In the genomic region with DNA sequence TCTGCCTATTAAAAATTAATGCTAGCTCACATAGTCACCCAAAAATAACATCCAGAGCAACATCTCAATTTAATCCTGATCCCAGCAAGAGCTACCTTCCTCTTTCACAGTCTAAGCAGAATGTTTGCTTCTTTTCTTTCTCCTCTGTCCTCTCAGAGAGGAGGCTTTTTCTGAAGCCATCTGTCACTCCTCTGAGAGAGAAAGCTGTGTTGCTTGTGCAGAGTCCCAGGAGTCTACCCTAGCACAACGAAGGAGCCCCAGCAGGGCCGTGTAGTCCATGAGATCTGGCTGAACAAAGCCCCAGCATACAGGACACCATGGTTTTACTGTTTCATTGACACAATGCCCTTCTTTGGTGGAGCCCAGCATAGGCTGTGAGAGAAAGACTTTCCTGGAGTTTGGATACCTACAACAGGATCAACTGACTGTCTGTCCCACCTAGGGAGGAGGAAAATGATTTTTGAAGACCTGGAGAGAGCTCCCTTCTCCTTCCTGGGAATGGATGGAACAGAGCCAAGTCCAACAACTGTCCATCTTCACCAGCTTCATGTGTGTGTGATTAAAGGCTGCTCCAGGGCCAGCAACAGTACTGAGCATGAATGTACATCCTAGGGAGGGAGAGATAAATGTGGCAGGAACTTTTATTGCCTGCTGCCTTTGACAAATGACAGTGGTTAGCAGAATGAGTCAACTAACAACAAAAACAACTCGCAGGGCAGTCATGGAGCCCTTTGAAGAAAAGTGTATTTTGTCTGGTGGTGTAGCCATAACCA, we compare ENCODE assay signal across 14 mouse cellular contexts.
DNase-seq lines count a peak whose midpoint lies in the region; ATAC-seq lines count a peak whose summit lies in the region.
"Had no signal": no experiment of that assay in that cellular context is flagged by ENCODE, and none has a peak within 500 bp of the region (broad histone marks: within the 10 kb centered on the region; RNA-seq: fewer than 3 reads in every experiment).

No protein-coding gene starts in this region.

- H3K27me3 ChIP-seq in hindbrain, embryonic 12.5 days = no peaks in the 10 kb centered on the region
- no peaks in the 10 kb centered on the region for H3K27me3 ChIP-seq in hindbrain, embryonic 16.5 days (replicated peaks; ENCODE audit: control insufficient read depth, insufficient read depth, low read length)
- H3K27me3 ChIP-seq in neural tube, embryonic 11.5 days (ENCODE audit: control insufficient read depth, insufficient read depth, low read length) = no peaks in the 10 kb centered on the region
- H3K27me3 ChIP-seq: embryonic facial prominence, embryonic 13.5 days; liver, embryonic 13.5 days had no signal

- 33% methylated on average over 3 of the region's 3 CpGs for WGBS in hindbrain, embryonic 12.5 days
- 31% methylated on average over 3 of the region's 3 CpGs for WGBS in hindbrain, embryonic 16.5 days
- WGBS in neural tube, embryonic 11.5 days = 20% methylated on average over 3 of the region's 3 CpGs

- H3K9me3 ChIP-seq in hindbrain, embryonic 12.5 days (replicated peaks) = no peaks in the 10 kb centered on the region
- H3K9me3 ChIP-seq in hindbrain, embryonic 16.5 days (ENCODE audit: control insufficient read depth, low read length) = no peaks in the 10 kb centered on the region
- no peaks in the 10 kb centered on the region for H3K9me3 ChIP-seq in neural tube, embryonic 11.5 days (ENCODE audit: control insufficient read depth, low read length)
- H3K9me3 ChIP-seq: embryonic facial prominence, embryonic 13.5 days; liver, embryonic 13.5 days had no signal

- DNase-seq in adrenal gland, adult 2 months = peak; percentile 7
- no peak for DNase-seq in adrenal gland, adult 18-20 months (ENCODE audit: low spot score in 2 of 2)
- DNase-seq in neural tube, embryonic 11.5 days (ENCODE audit: low spot score) = no peak
- no peak for DNase-seq in neural tube, embryonic 10.5 days (ENCODE audit: extremely low spot score, low spot score)
- no peak for DNase-seq in gastrocnemius, postnatal 10 days
- DNase-seq in retina, embryonic 14.5 days (ENCODE audit: low spot score) = no peak
- DNase-seq: heart, adult 2 months; kidney, postnatal 25 days; liver, embryonic 13.5 days; lung, postnatal 4 days; thymus, adult 2 months had no signal

- H3K27ac ChIP-seq in hindbrain, embryonic 12.5 days = peak overlapping the region; percentile 5; the same call in 1 of the 2 replicates
- H3K27ac ChIP-seq in hindbrain, embryonic 16.5 days (ENCODE audit: low read depth, low read length) = no peak overlapping the region
- H3K27ac ChIP-seq in neural tube, embryonic 11.5 days (ENCODE audit: low read depth, low read length) = peak overlapping the region; percentile 50; the same call in 1 of the 2 replicates
- H3K27ac ChIP-seq: embryonic facial prominence, embryonic 13.5 days; heart, adult 2 months; liver, embryonic 13.5 days had no signal

- no peaks in the 10 kb centered on the region for H3K36me3 ChIP-seq in hindbrain, embryonic 12.5 days
- H3K36me3 ChIP-seq in hindbrain, embryonic 16.5 days (ENCODE audit: control insufficient read depth, insufficient read depth, low read length) = no peaks in the 10 kb centered on the region
- H3K36me3 ChIP-seq in neural tube, embryonic 11.5 days (ENCODE audit: control insufficient read depth, insufficient read depth, low read length) = no peaks in the 10 kb centered on the region
- H3K36me3 ChIP-seq: embryonic facial prominence, embryonic 13.5 days; liver, embryonic 13.5 days had no signal

- 0 out of 2 replicates have a peak, but pooled peaks have one; percentile 46 for ATAC-seq in hindbrain, embryonic 12.5 days (ENCODE audit: low FRiP score)
- no peak for ATAC-seq in hindbrain, embryonic 16.5 days
- ATAC-seq in neural tube, embryonic 11.5 days (ENCODE audit: insufficient read depth, low FRiP score, low TSS enrichment) = no peak

- no peak overlapping the region for H3K4me2 ChIP-seq in hindbrain, embryonic 12.5 days (replicated peaks)
- no peak overlapping the region for H3K4me2 ChIP-seq in hindbrain, embryonic 16.5 days (ENCODE audit: low read length)
- no peak overlapping the region for H3K4me2 ChIP-seq in neural tube, embryonic 11.5 days (ENCODE audit: low read depth)
- H3K4me2 ChIP-seq: embryonic facial prominence, embryonic 13.5 days; liver, embryonic 13.5 days had no signal

- no peak overlapping the region for H3K9ac ChIP-seq in hindbrain, embryonic 12.5 days
- H3K9ac ChIP-seq in hindbrain, embryonic 16.5 days (ENCODE audit: low read depth, low read length) = no peak overlapping the region
- H3K9ac ChIP-seq in neural tube, embryonic 11.5 days (ENCODE audit: low read length) = no peak overlapping the region
- H3K9ac ChIP-seq: embryonic facial prominence, embryonic 13.5 days; liver, embryonic 13.5 days had no signal

- no peak overlapping the region for H3K4me3 ChIP-seq in hindbrain, embryonic 12.5 days
- no peak overlapping the region for H3K4me3 ChIP-seq in hindbrain, embryonic 16.5 days (ENCODE audit: low read length)
- no peak overlapping the region for H3K4me3 ChIP-seq in neural tube, embryonic 11.5 days (ENCODE audit: low read depth, low read length)
- H3K4me3 ChIP-seq: embryonic facial prominence, embryonic 13.5 days; heart, adult 2 months; liver, embryonic 13.5 days had no signal

- H3K4me1 ChIP-seq in hindbrain, embryonic 12.5 days = peaks cover 6% of the 10 kb centered on the region
- H3K4me1 ChIP-seq in hindbrain, embryonic 16.5 days (ENCODE audit: control insufficient read depth, insufficient read depth, low read depth, low read length) = no peaks in the 10 kb centered on the region
- H3K4me1 ChIP-seq in neural tube, embryonic 11.5 days (ENCODE audit: control insufficient read depth, insufficient read depth, low read length) = no peaks in the 10 kb centered on the region; the same call in 1 of the 2 replicates
- H3K4me1 ChIP-seq: embryonic facial prominence, embryonic 13.5 days had no signal
